Mouse (Mus musculus) thymus, adult 2 months (tissue): ENCODE measurements around the gene Nceh1.

ENCODE experiments used
- CTCF ChIP-seq: fragments of 200-500 bp; IDR thresholded peaks from 2 replicates; pipeline ENCODE4 v1.5.1; 2012; ENCODE audit warnings: mild to moderate bottlenecking, control low read depth, low read length, moderate library complexity, borderline replicate concordance; ENCODE audit not compliant: control insufficient read depth, poor library complexity, insufficient read depth; ENCODE audit errors: extremely low read depth
- POLR2A ChIP-seq: fragments of 200-500 bp; IDR thresholded peaks from 2 replicates; pipeline ENCODE4 v1.6.1; 2012; ENCODE audit warnings: mild to moderate bottlenecking, low read length, control low read depth, moderate library complexity; ENCODE audit not compliant: control insufficient read depth, poor library complexity, insufficient read depth; ENCODE audit errors: extremely low read depth

GRCm38 (mm10) chr3:27306815-27307214 is 124.0 kb downstream of the Nceh1 start:
- TF ChIP-seq CTCF (no peak), POLR2A (no peak)
